Mouse (Mus musculus) hindbrain, embryonic 12.5 days (tissue): ENCODE results near the gene Tmem39a. TPM values are rescaled to one million over a fixed set of nuclear protein-coding genes. Genes with fewer than 3 reads are reported as not detected.

Experiments used
- ATAC-seq: fragments of 200-750 bp; cut with Nextera tagmentation; 2 replicates; pipeline ENCODE4 v1.8.0; 2017; ENCODE audit warnings: moderate TSS enrichment; ENCODE audit not compliant: low FRiP score
- H3K27ac ChIP-seq: fragments of 300-500 bp; sonication (generic); 2 replicates; pipeline ENCODE4 v1.5.1; 2016; ENCODE audit warnings: mild to moderate bottlenecking
- H3K27me3 ChIP-seq: fragments of 300-500 bp; sonication (generic); 2 replicates; pipeline ENCODE4 v1.6.1; 2016; ENCODE audit warnings: mild to moderate bottlenecking
- H3K36me3 ChIP-seq: fragments of 300-500 bp; sonication (generic); 2 replicates; pipeline ENCODE4 v1.6.1; 2016; ENCODE audit warnings: mild to moderate bottlenecking
- H3K4me1 ChIP-seq: fragments of 300-500 bp; sonication (generic); 2 replicates; pipeline ENCODE4 v1.6.1; 2016
- H3K4me2 ChIP-seq: fragments of 300-500 bp; sonication (generic); replicated peaks from 2 replicates; pipeline ENCODE4 v1.6.1; 2016; ENCODE audit warnings: mild to moderate bottlenecking
- H3K4me3 ChIP-seq: fragments of 300-500 bp; sonication (generic); 2 replicates; pipeline ENCODE4 v1.5.1; 2016; ENCODE audit warnings: mild to moderate bottlenecking
- H3K9ac ChIP-seq: fragments of 300-500 bp; sonication (generic); 2 replicates; pipeline ENCODE4 v1.6.1; 2016; ENCODE audit warnings: mild to moderate bottlenecking, moderate library complexity
- H3K9me3 ChIP-seq: fragments of 300-500 bp; sonication (generic); replicated peaks from 2 replicates; pipeline ENCODE4 v1.6.1; 2016; ENCODE audit warnings: mild to moderate bottlenecking
- whole genome bisulfite sequencing: fragments of 180-500 bp; shearing (Covaris S2); methylation state at CpG from one replicate; pipeline ENCODE4 v1.1.7; 2016; 5-methylcytosine and 5-hydroxymethylcytosine counted together
- polyA plus RNA-seq: library from polyadenylated mRNA; unstranded; fragments of >200 nt; fragmentation: Nextera tagmentation; extraction: Ambion mirVana; gene quantifications from 2 replicates; pipeline ENCODE4 v1.2.1, GENCODE M21; 2016

The Tmem39a gene
- polyA plus RNA-seq, 1 experiment from 2014 or later: 65.3 TPM

DNA sequence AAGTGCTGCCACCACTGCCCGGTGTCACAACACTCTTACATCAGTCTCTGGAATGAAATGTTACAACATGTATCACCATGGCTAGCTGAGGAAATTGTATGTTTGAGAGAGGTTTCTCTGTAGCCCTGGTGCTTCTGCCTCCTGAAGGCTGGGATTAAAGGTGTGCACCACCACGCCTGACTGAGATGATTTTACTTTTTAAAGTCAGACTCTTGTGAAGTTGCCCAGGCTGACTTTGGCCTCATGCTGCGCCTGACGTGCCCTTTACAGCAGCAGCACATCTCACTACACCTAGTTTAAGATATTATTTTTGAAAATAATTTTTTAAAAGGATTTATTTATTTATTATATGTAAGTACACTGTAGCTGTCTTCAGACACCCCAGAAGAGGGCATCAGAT is 34.4 kb downstream of the Tmem39a start:
- H3K9me3 ChIP-seq: no peaks in the 10 kb centered on the region
- no peaks in the 10 kb centered on the region for H3K4me1 ChIP-seq
- no peak for ATAC-seq
- H3K27me3 ChIP-seq: no peaks in the 10 kb centered on the region
- H3K4me2 ChIP-seq: no peak overlapping the region
- H3K36me3 ChIP-seq: peaks cover 49% of the 10 kb centered on the region
- 95% methylated on average over 4 of the region's 4 CpGs for WGBS
- no peak overlapping the region for H3K27ac ChIP-seq
- no peak overlapping the region for H3K9ac ChIP-seq
- no peak overlapping the region for H3K4me3 ChIP-seq

DNA sequence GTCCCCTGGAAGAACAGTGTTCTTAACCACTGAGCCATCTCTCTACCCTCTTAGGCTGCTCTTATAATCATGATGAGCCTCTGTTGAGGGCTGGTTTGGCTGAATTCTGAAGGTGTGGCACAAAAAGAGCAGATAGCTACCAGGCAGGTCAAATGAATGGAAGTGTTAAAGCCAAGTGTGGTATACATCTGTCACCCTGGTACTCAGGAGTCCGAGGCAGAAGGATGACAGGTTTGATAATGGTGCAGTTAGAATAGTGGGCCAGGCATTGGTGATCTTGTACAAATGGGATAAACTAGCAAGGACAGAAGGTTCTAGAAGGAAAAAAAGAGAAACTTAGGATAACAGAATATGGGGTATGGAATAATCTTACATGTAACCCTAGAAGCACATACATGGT is 35.9 kb downstream of the Tmem39a start:
- Histone ChIP-seq H3K36me3 (peaks cover 39% of the 10 kb centered on the region), H3K9me3 (no peaks in the 10 kb centered on the region), H3K27ac (no peak overlapping the region), H3K4me2 (no peak overlapping the region), H3K27me3 (no peaks in the 10 kb centered on the region), H3K4me3 (no peak overlapping the region), H3K4me1 (no peaks in the 10 kb centered on the region), H3K9ac (no peak overlapping the region)
- 95% methylated on average over 1 of the region's 1 CpGs for WGBS
- ATAC-seq: no peak

DNA sequence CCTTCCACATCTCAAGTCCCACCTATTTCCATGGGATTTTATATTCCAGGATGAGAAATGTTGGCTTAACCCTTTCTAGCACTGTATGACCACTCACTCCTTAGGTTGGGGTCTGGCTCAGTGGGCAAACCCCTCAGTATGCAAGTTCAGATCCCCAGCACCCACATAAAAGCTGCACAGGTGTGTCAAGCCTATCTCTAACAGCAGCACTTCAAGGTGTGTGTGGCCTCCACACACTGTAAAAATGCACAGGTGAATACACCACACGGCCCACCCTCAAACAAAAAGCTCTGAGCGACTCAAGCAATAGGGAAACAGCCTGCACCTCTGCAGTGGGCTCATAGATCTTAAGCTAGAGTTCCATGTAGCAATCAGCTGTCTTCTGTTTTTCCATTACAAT is 37.6 kb downstream of the Tmem39a start:
- H3K4me2 ChIP-seq: no peak overlapping the region
- ATAC-seq: no peak
- no peaks in the 10 kb centered on the region for H3K27me3 ChIP-seq
- peaks cover 28% of the 10 kb centered on the region for H3K36me3 ChIP-seq
- H3K4me3 ChIP-seq: no peak overlapping the region
- H3K4me1 ChIP-seq: no peaks in the 10 kb centered on the region
- H3K9me3 ChIP-seq: no peaks in the 10 kb centered on the region
- no peak overlapping the region for H3K27ac ChIP-seq
- H3K9ac ChIP-seq: no peak overlapping the region
- 81% methylated on average over 2 of the region's 2 CpGs for WGBS

DNA sequence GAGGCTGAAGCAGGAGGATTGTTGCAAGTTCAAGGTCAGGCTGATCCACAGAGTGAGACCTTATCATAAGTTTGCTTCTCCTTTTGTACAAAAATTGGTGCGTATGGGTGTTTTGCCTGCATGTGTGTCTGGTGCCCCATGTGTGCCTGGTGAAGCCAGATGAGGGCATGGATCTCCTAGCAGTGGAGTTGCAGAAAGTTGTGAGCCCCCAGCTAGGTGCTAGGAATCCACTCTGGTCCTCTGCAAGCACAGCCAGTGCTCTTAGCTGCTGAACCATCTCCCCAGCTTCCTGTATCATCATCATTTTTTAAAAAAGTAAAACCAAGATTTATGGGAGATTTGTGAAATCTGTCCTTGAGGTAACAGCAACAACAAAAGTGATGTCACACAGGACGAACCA is 38.2 kb downstream of the Tmem39a start:
- H3K4me2 ChIP-seq: no peak overlapping the region
- H3K4me3 ChIP-seq: no peak overlapping the region
- peaks cover 24% of the 10 kb centered on the region for H3K36me3 ChIP-seq
- no peaks in the 10 kb centered on the region for H3K4me1 ChIP-seq
- H3K9ac ChIP-seq: no peak overlapping the region
- ATAC-seq: no peak
- H3K27me3 ChIP-seq: no peaks in the 10 kb centered on the region
- no peaks in the 10 kb centered on the region for H3K9me3 ChIP-seq
- 80% methylated on average over 2 of the region's 2 CpGs for WGBS
- no peak overlapping the region for H3K27ac ChIP-seq

DNA sequence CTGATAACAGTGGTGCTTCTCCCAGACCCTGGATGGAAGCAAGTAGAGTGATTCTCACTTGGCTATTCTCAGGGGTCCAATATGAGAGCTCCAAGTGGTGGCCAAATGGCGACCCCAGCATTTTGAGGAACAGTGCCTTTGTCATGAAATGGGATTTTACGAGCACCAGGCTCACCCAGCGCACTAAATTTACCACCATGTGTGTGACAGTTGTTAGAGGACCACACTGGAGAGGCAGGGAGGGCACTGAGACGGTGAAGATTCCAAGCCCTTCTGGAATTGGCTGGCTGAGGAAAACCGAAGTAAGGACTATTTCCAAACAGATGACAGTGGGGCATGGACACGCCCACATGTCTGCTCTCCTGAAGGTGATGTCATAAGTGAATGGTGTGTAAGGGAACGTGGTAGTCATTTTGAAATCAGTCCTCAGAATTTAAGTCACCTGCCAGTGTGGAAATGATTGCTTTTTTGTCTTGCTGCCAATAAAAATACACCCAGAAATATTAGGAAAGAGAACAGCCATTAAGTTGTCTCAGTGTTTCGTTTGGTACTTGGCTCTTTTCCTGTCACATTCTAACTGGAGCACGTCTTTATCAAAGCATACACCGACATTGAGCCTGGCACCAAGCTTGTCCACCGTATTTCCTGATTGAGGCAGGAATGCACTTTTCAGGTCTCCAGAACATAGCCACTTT is 40.6 kb downstream of the Tmem39a start:
- no peaks in the 10 kb centered on the region for H3K27me3 ChIP-seq
- no peak overlapping the region for H3K9ac ChIP-seq
- no peak overlapping the region for H3K27ac ChIP-seq
- no peak for ATAC-seq
- H3K4me1 ChIP-seq: no peaks in the 10 kb centered on the region
- H3K36me3 ChIP-seq: peaks cover 15% of the 10 kb centered on the region
- no peak overlapping the region for H3K4me3 ChIP-seq
- H3K9me3 ChIP-seq: no peaks in the 10 kb centered on the region
- 83% methylated on average over 11 of the region's 11 CpGs for WGBS
- no peak overlapping the region for H3K4me2 ChIP-seq

DNA sequence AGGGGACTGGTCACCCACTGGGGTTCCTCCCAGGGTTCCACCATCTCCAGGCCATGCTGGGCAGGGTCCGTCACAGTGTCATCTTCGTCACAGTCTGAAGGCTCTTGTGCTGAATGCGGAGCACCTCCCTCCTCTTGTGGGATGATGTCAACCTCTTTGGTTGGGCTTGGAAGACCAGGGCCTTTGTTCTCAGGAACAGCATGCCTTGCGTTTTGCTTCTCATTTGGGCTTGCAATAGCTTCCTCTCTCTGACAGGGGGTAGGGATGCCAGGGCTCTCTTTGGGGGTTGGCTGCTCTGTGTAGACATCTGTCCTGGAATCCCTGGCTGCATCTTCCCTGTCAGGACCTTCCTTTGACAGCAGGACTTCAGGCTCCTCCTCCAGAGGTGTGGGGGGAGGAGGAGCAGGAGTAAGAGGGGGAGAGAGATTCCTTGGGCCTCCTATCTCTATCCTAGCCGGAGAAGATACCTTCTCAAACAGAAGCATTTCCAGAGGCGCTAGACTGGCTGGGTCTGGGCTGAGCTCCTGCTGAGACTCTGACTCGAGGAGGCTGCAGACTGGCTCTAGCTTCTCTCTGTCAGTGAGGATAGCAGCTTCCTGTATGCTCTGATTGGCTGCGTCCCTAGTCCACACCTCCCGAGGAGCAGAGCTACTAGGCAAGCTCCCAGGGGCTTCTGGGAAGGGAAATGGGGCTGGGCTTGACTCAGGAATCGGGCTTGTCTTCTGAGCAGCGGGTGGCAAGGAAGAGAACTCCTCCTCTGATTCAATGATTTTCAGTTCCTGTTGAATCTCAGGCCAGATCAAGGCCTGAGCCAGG is 44.7 kb downstream of the Tmem39a start:
- ATAC-seq: no peak
- H3K27ac ChIP-seq: no peak overlapping the region
- no peak overlapping the region for H3K4me3 ChIP-seq
- WGBS: 50% methylated on average over 11 of the region's 11 CpGs
- H3K9me3 ChIP-seq: no peaks in the 10 kb centered on the region
- H3K9ac ChIP-seq: no peak overlapping the region
- H3K4me1 ChIP-seq: no peaks in the 10 kb centered on the region
- peaks cover 8% of the 10 kb centered on the region for H3K36me3 ChIP-seq
- no peak overlapping the region for H3K4me2 ChIP-seq
- H3K27me3 ChIP-seq: no peaks in the 10 kb centered on the region

DNA sequence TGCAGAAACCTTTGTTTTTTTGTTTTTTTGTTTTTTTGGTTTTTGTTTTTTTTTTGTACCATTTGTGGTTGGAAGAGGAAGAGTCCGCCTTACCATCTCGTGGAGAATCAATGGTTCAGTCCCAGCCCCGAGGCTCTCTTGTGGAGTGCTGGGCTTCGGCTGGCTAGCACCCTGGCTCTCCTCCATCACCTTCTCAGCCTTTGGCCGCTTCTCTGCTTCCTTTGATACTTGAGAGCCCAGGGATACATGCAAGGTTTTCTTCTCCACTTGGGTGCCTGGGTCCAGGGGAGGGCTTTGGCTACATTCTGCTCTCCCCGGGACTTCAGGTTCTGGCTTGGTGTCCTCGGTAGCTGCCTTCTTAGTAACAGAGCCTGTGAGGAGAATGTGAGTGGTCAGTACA is 48.0 kb downstream of the Tmem39a start:
- Histone ChIP-seq H3K36me3 (peaks cover 27% of the 10 kb centered on the region), H3K27me3 (no peaks in the 10 kb centered on the region), H3K4me1 (no peaks in the 10 kb centered on the region), H3K9ac (no peak overlapping the region), H3K4me2 (no peak overlapping the region), H3K9me3 (peaks cover 10% of the 10 kb centered on the region; the same call in 1 of the 2 replicates), H3K4me3 (no peak overlapping the region), H3K27ac (no peak overlapping the region)
- WGBS: 89% methylated on average over 7 of the region's 7 CpGs
- ATAC-seq: no peak

DNA sequence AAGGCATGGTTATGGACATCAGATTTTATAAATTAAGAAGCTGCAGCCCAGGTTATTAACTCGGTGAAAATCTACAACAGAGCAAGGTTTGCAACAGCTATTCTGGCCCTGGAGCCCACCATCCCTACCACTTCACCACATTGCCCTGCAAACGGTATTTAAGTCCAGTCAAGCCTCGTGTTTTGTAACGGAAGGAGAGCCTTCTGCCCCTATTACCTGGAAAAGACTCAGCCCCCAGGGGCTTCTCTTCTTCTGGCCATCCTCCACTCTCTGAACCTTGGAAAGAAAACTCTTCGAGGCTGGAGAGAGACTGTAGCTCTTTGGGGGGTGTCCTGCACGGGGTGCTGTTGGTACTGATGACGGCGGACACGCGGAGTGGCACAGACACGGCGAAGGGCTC is 50.2 kb downstream of the Tmem39a start:
- Histone ChIP-seq H3K36me3 (peaks cover 19% of the 10 kb centered on the region), H3K27me3 (no peaks in the 10 kb centered on the region), H3K9ac (no peak overlapping the region), H3K4me1 (no peaks in the 10 kb centered on the region), H3K4me3 (no peak overlapping the region), H3K27ac (no peak overlapping the region), H3K4me2 (no peak overlapping the region), H3K9me3 (peaks cover 10% of the 10 kb centered on the region; the same call in 1 of the 2 replicates)
- WGBS: 79% methylated on average over 12 of the region's 12 CpGs
- no peak for ATAC-seq

DNA sequence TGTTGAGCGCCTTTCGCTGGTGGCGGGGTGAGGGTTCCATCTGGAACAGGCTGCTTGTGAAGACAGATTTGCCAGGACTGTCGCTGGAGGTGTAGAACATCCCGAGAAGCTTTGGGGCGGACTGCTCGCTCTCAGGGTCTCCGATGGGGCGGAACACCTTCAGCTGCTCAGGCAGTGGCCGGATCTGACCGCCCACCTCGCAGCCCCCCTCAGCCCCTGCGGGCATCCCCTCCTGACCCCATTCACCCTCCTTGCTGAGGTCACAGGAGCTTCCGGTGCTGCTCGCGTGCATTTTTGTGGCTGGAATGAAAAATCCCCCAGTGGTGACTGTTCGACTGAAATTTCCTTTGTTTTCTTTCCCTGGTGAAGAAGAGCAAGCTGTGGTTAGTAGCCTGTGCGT is 50.6 kb downstream of the Tmem39a start:
- Histone ChIP-seq H3K27ac (no peak overlapping the region), H3K4me3 (no peak overlapping the region), H3K9ac (no peak overlapping the region), H3K4me1 (no peaks in the 10 kb centered on the region), H3K4me2 (no peak overlapping the region), H3K27me3 (no peaks in the 10 kb centered on the region), H3K9me3 (peaks cover 10% of the 10 kb centered on the region; the same call in 1 of the 2 replicates), H3K36me3 (peaks cover 19% of the 10 kb centered on the region)
- no peak for ATAC-seq
- WGBS: 57% methylated on average over 18 of the region's 18 CpGs

DNA sequence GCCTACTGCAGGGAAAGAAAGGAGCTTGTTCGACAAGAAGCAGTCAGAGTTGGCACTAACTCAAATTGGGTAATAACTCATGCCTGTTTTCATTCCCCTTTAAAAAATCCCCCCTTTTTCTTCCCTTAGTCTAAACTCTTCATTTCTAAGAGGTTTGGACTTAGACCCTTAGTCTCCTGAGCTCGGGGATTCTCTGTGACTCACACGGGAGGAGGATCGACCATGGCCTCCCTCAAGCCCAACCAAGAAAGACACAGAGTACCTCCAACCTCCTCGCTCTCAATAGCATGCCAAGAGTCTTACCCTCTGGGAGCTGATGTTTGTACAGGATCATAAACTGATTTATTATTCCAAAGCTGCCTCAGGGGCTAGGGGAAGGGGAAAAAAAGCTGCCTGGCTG is 54.1 kb downstream of the Tmem39a start:
- no peak overlapping the region for H3K9ac ChIP-seq
- whole genome bisulfite sequencing: 75% methylated on average over 5 of the region's 5 CpGs
- peaks cover 10% of the 10 kb centered on the region; the same call in 1 of the 2 replicates for H3K9me3 ChIP-seq
- H3K27me3 ChIP-seq: no peaks in the 10 kb centered on the region
- H3K4me1 ChIP-seq: no peaks in the 10 kb centered on the region
- peaks cover 19% of the 10 kb centered on the region for H3K36me3 ChIP-seq
- no peak overlapping the region for H3K4me2 ChIP-seq
- H3K4me3 ChIP-seq: no peak overlapping the region
- no peak for ATAC-seq
- no peak overlapping the region for H3K27ac ChIP-seq

DNA sequence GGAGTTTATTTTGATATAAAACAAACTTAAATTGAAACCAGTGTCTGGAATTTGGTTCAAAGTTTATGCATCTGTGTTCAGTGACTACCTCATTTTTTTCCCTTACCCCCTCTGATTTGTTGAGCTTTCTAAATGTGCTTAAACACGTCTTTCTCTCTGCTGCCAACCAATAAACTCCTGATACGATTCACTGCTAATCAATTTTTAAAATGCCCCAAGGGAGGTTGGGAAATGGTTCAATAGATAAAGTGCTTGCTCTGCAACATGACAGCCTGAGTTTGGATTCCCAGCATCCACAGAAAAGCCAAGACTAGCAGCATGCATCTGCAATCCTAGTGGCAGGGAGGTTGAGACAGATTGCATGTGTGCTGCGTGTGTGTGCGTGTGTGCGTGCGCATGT is 55.1 kb downstream of the Tmem39a start:
- Histone ChIP-seq H3K4me2 (no peak overlapping the region), H3K27me3 (no peaks in the 10 kb centered on the region), H3K9ac (no peak overlapping the region), H3K9me3 (peaks cover 10% of the 10 kb centered on the region; the same call in 1 of the 2 replicates), H3K36me3 (peaks cover 17% of the 10 kb centered on the region), H3K4me1 (no peaks in the 10 kb centered on the region), H3K27ac (no peak overlapping the region), H3K4me3 (no peak overlapping the region)
- no peak for ATAC-seq
- 85% methylated on average over 6 of the region's 6 CpGs for WGBS

DNA sequence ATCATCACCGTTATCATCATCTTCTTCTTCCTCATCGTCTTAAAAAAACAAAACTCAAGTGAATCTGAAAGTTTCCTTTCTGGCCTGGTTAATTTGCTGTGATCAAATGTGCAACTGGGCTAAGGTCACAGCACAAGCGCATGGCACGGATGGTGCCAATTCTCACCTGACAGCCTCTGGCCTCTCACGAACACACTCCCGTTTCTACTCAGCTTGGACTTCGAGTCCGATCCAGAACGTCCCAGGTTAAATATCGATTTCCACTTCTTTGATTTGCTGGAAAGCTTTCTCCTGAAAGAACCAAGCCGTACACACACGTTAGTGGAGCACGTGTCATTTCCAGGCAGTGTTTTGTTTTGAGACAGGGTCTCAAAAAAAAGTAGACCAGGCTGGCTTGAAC is 59.5 kb downstream of the Tmem39a start:
- no peaks in the 10 kb centered on the region for H3K9me3 ChIP-seq
- H3K36me3 ChIP-seq: 0 out of 2 replicates have a peak, but pooled peaks cover 5% of the 10 kb centered on the region
- no peak overlapping the region for H3K9ac ChIP-seq
- no peak overlapping the region for H3K4me2 ChIP-seq
- no peaks in the 10 kb centered on the region for H3K27me3 ChIP-seq
- no peaks in the 10 kb centered on the region for H3K4me1 ChIP-seq
- H3K4me3 ChIP-seq: no peak overlapping the region
- ATAC-seq: no peak
- WGBS: 95% methylated on average over 13 of the region's 13 CpGs
- H3K27ac ChIP-seq: no peak overlapping the region

DNA sequence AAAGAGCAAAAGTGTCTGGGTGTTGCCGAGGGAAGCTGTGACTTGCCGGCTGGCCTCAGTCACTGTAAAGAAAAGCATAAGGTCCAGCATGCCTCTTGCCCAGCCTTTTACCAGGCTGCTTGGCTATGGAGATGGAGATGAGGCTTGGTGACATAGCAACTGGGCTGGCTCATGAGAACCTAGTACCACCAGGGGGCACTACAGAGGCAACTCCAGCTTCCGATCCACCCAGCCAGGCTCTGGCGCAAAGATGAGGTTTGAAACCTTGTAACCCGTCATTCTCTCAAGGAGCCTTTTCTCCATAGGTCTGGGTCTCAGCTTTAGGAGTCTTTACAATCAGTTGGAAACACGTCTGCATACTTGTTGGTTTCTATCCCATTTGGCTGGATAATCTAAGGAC is 60.6 kb downstream of the Tmem39a start:
- Histone ChIP-seq H3K27ac (no peak overlapping the region), H3K4me3 (no peak overlapping the region), H3K4me1 (no peaks in the 10 kb centered on the region), H3K9me3 (no peaks in the 10 kb centered on the region), H3K27me3 (no peaks in the 10 kb centered on the region), H3K36me3 (0 out of 2 replicates have a peak, but pooled peaks cover 5% of the 10 kb centered on the region), H3K4me2 (no peak overlapping the region), H3K9ac (no peak overlapping the region)
- 25% methylated on average over 6 of the region's 6 CpGs for WGBS
- ATAC-seq: no peak
